ENCODE assay signal across 8 mouse cellular contexts in genomic region chr7:128611799-128612411, GRCm38 (mm10). TPM values are rescaled to one million over a fixed set of nuclear protein-coding genes. Genes with fewer than 3 reads are reported as not detected.
DNase-seq lines count a peak whose midpoint lies in the region; ATAC-seq lines count a peak whose summit lies in the region.

No protein-coding gene starts in this region.

- H3K27ac ChIP-seq in neural tube, embryonic 11.5 days (ENCODE audit: low read depth, low read length), result peak overlapping the region; percentile 39
- H3K27ac ChIP-seq in forebrain, embryonic 13.5 days, result 0 out of 2 replicates have a peak overlapping the region, but pooled peaks have one; percentile 65
- peak overlapping the region; percentile 39; the same call in 1 of the 2 replicates for H3K27ac ChIP-seq in kidney, embryonic 14.5 days (ENCODE audit: low read depth, low read length)
- peak overlapping the region; percentile 75 for H3K27ac ChIP-seq in midbrain, embryonic 15.5 days

- 21% methylated on average over 19 of the region's 22 CpGs for WGBS in neural tube, embryonic 11.5 days
- 18% methylated on average over 22 of the region's 22 CpGs for WGBS in forebrain, embryonic 13.5 days
- 14% methylated on average over 22 of the region's 22 CpGs for WGBS in kidney, embryonic 14.5 days
- WGBS in midbrain, embryonic 15.5 days, result 18% methylated on average over 22 of the region's 22 CpGs

- H3K4me3 ChIP-seq in neural tube, embryonic 11.5 days (ENCODE audit: low read depth, low read length), result peak overlapping the region; percentile 73
- peak overlapping the region; percentile 86 for H3K4me3 ChIP-seq in forebrain, embryonic 13.5 days
- H3K4me3 ChIP-seq in kidney, embryonic 14.5 days (ENCODE audit: low read length), result peak overlapping the region; percentile 67
- H3K4me3 ChIP-seq in midbrain, embryonic 15.5 days, result peak overlapping the region; percentile 71

- peak overlapping the region; percentile 68 for H3K4me2 ChIP-seq in neural tube, embryonic 11.5 days (ENCODE audit: low read depth)
- peak overlapping the region; percentile 86 for H3K4me2 ChIP-seq in forebrain, embryonic 13.5 days
- H3K4me2 ChIP-seq in kidney, embryonic 14.5 days (replicated peaks; ENCODE audit: low read depth, low read length), result peak overlapping the region; percentile 86
- H3K4me2 ChIP-seq in midbrain, embryonic 15.5 days, result peak overlapping the region; percentile 90

- H3K4me1 ChIP-seq in neural tube, embryonic 11.5 days (ENCODE audit: control insufficient read depth, insufficient read depth, low read length), result no peaks in the 10 kb centered on the region
- H3K4me1 ChIP-seq in forebrain, embryonic 13.5 days, result peaks cover 15% of the 10 kb centered on the region
- peaks cover 7% of the 10 kb centered on the region; the same call in 1 of the 2 replicates for H3K4me1 ChIP-seq in kidney, embryonic 14.5 days (ENCODE audit: control insufficient read depth, insufficient read depth, low read length)
- H3K4me1 ChIP-seq in midbrain, embryonic 15.5 days, result peaks cover 13% of the 10 kb centered on the region

- H3K9ac ChIP-seq in neural tube, embryonic 11.5 days (ENCODE audit: low read length), result peak overlapping the region; percentile 86
- peak overlapping the region; percentile 87 for H3K9ac ChIP-seq in forebrain, embryonic 13.5 days
- H3K9ac ChIP-seq in kidney, embryonic 14.5 days (ENCODE audit: low read depth, low read length), result peak overlapping the region; percentile 75
- H3K9ac ChIP-seq in midbrain, embryonic 15.5 days, result peak overlapping the region; percentile 75

- no peak for DNase-seq in neural tube, embryonic 11.5 days (ENCODE audit: low spot score)
- DNase-seq in neural tube, embryonic 10.5 days (ENCODE audit: extremely low spot score, low spot score), result no peak
- DNase-seq in right cerebral cortex, postnatal 25 days, result no peak
- DNase-seq in thymus, postnatal 10 days (ENCODE audit: low spot score in 2 of 2), result no peak
- DNase-seq in thymus, postnatal 4 days, result no peak

- H3K36me3 ChIP-seq in neural tube, embryonic 11.5 days (ENCODE audit: control insufficient read depth, insufficient read depth, low read length), result no peaks in the 10 kb centered on the region
- no peaks in the 10 kb centered on the region for H3K36me3 ChIP-seq in forebrain, embryonic 13.5 days (ENCODE audit: poor library complexity, severe bottlenecking)
- no peaks in the 10 kb centered on the region for H3K36me3 ChIP-seq in kidney, embryonic 14.5 days (ENCODE audit: control insufficient read depth, insufficient read depth, low read length)
- H3K36me3 ChIP-seq in midbrain, embryonic 15.5 days (replicated peaks), result no peaks in the 10 kb centered on the region

- no peak; the same call in 1 of the 2 replicates for ATAC-seq in neural tube, embryonic 11.5 days (ENCODE audit: insufficient read depth, low FRiP score, low TSS enrichment)
- ATAC-seq in forebrain, embryonic 13.5 days, result no peak
- no peak for ATAC-seq in kidney, embryonic 14.5 days (ENCODE audit: low FRiP score, low TSS enrichment)
- no peak; the same call in 1 of the 2 replicates for ATAC-seq in midbrain, embryonic 15.5 days (replicated peaks)

- H3K27me3 ChIP-seq in neural tube, embryonic 11.5 days (ENCODE audit: control insufficient read depth, insufficient read depth, low read length), result no peaks in the 10 kb centered on the region
- H3K27me3 ChIP-seq in forebrain, embryonic 13.5 days, result no peaks in the 10 kb centered on the region
- no peaks in the 10 kb centered on the region for H3K27me3 ChIP-seq in kidney, embryonic 14.5 days (ENCODE audit: control insufficient read depth, insufficient read depth, low read length)
- no peaks in the 10 kb centered on the region for H3K27me3 ChIP-seq in midbrain, embryonic 15.5 days (replicated peaks)

- no peaks in the 10 kb centered on the region for H3K9me3 ChIP-seq in neural tube, embryonic 11.5 days (ENCODE audit: control insufficient read depth, low read length)
- H3K9me3 ChIP-seq in forebrain, embryonic 13.5 days (replicated peaks), result no peaks in the 10 kb centered on the region
- peaks cover 5% of the 10 kb centered on the region; the same call in 1 of the 2 replicates for H3K9me3 ChIP-seq in kidney, embryonic 14.5 days (ENCODE audit: control insufficient read depth, low read length)
- H3K9me3 ChIP-seq in midbrain, embryonic 15.5 days, result no peaks in the 10 kb centered on the region

RNA-seq across cellular contexts. Expression of gene Inpp5f, which starts 0.8 kb away (rescaled TPM):
- polyA plus RNA-seq in neural tube, embryonic 11.5 days (2014; fragmentation: Nextera tagmentation; extraction: Ambion mirVana), result 97.5 and 98.8 TPM in 2 replicates
- polyA plus RNA-seq in forebrain, embryonic 13.5 days (2015; fragmentation: Nextera tagmentation; extraction: Ambion mirVana), result 185 and 204 TPM in 2 replicates
- polyA plus RNA-seq in kidney, embryonic 14.5 days (2014; fragmentation: Nextera tagmentation; extraction: Ambion mirVana), result 21.6 and 36.5 TPM in 2 replicates
- 414 and 450 TPM in 2 replicates for polyA plus RNA-seq in midbrain, embryonic 15.5 days (2015; fragmentation: Nextera tagmentation; extraction: Ambion mirVana)
